Mouse (Mus musculus): ENCODE results near the gene Hspb2. TPM values are rescaled to one million over a fixed set of nuclear protein-coding genes. Genes with fewer than 3 reads are reported as not detected.

The Hspb2 gene
- polyA plus RNA-seq, 1 experiment from 2014 or later: 6.6 TPM

Other genes with a start within 250 kb of the Hspb2 start
- 109 and 113 TPM in 2 replicates for gene Pts, start 223.6 kb downstream of the Hspb2 start, polyA plus RNA-seq (2015; fragmentation: Nextera tagmentation; extraction: Ambion mirVana)
- 16.8 and 18.2 TPM in 2 replicates for gene Il18, start 197.5 kb downstream of the Hspb2 start, polyA plus RNA-seq (2015; fragmentation: Nextera tagmentation; extraction: Ambion mirVana)
- gene Bco2, start 197.2 kb downstream of the Hspb2 start, polyA plus RNA-seq (2015; fragmentation: Nextera tagmentation; extraction: Ambion mirVana): 0.15 and 0.41 TPM in 2 replicates
- 0.23 and 0.24 TPM in 2 replicates for gene Tex12, start 191.0 kb downstream of the Hspb2 start, polyA plus RNA-seq (2015; fragmentation: Nextera tagmentation; extraction: Ambion mirVana)
- gene Sdhd, start 148.5 kb downstream of the Hspb2 start, polyA plus RNA-seq (2015; fragmentation: Nextera tagmentation; extraction: Ambion mirVana): 298 and 311 TPM in 2 replicates
- gene Timm8b, start 148.4 kb downstream of the Hspb2 start, polyA plus RNA-seq (2015; fragmentation: Nextera tagmentation; extraction: Ambion mirVana): 341 and 407 TPM in 2 replicates
- 4.1 and 4.6 TPM in 2 replicates for gene Pih1d2, start 135.0 kb downstream of the Hspb2 start, polyA plus RNA-seq (2015; fragmentation: Nextera tagmentation; extraction: Ambion mirVana)
- gene Nkapd1, start 134.9 kb downstream of the Hspb2 start, polyA plus RNA-seq (2015; fragmentation: Nextera tagmentation; extraction: Ambion mirVana): 18.0 and 18.1 TPM in 2 replicates
- 58.6 and 61.7 TPM in 2 replicates for gene Dlat, start 92.6 kb downstream of the Hspb2 start, polyA plus RNA-seq (2015; fragmentation: Nextera tagmentation; extraction: Ambion mirVana)
- gene Dixdc1, start 12.8 kb downstream of the Hspb2 start, polyA plus RNA-seq (2015; fragmentation: Nextera tagmentation; extraction: Ambion mirVana): 28.3 and 30.4 TPM in 2 replicates
- gene 2310030G06Rik, start 5.8 kb downstream of the Hspb2 start, polyA plus RNA-seq (2015; fragmentation: Nextera tagmentation; extraction: Ambion mirVana): 2.3 and 3.3 TPM in 2 replicates
- gene Cryab, start 1.0 kb downstream of the Hspb2 start, polyA plus RNA-seq (2015; fragmentation: Nextera tagmentation; extraction: Ambion mirVana): 24.7 and 28.2 TPM in 2 replicates
- gene Fdxacb1, start 15.9 kb upstream of the Hspb2 start, polyA plus RNA-seq (2015; fragmentation: Nextera tagmentation; extraction: Ambion mirVana): 9.0 and 10.8 TPM in 2 replicates
- gene Alg9, start 22.7 kb upstream of the Hspb2 start, polyA plus RNA-seq (2015; fragmentation: Nextera tagmentation; extraction: Ambion mirVana): 53.9 and 62.9 TPM in 2 replicates
- gene 1110032A03Rik, start 23.2 kb upstream of the Hspb2 start, polyA plus RNA-seq (2015; fragmentation: Nextera tagmentation; extraction: Ambion mirVana): 50.9 and 58.4 TPM in 2 replicates
- 43.8 and 50.8 TPM in 2 replicates for gene Ppp2r1b, start 92.9 kb upstream of the Hspb2 start, polyA plus RNA-seq (2015; fragmentation: Nextera tagmentation; extraction: Ambion mirVana)